In genomic region chr3:104431156-104431847, GRCm38 (mm10) we compare ENCODE assay signal across 7 mouse cellular contexts.
DNase-seq lines count a peak whose midpoint lies in the region; ATAC-seq and TF ChIP-seq lines count a peak whose summit lies in the region.

No protein-coding gene starts in this region.

- no peaks in the 10 kb centered on the region for H3K36me3 ChIP-seq in lung, embryonic 14.5 days (ENCODE audit: insufficient read depth)
- H3K36me3 ChIP-seq in stomach, postnatal 0 days (ENCODE audit: control insufficient read depth, insufficient read depth, low read length), result no peaks in the 10 kb centered on the region

- no peak for DNase-seq in lung, embryonic 14.5 days
- no peak for DNase-seq in lung, adult 18-20 months
- peak; percentile 27 for DNase-seq in heart, adult 8-10 months (ENCODE audit: low spot score)
- DNase-seq in left cerebral cortex, postnatal 36 days (ENCODE audit: low spot score in 2 of 2), result peak; percentile 47 to 53
- DNase-seq in stomach, postnatal 0 days (ENCODE audit: low spot score), result no peak

- H3K27ac ChIP-seq in lung, embryonic 14.5 days (ENCODE audit: low read depth), result peak overlapping the region; percentile 60; the same call in 1 of the 2 replicates
- H3K27ac ChIP-seq in stomach, postnatal 0 days (replicated peaks), result no peak overlapping the region

- no peaks in the 10 kb centered on the region for H3K27me3 ChIP-seq in lung, embryonic 14.5 days (ENCODE audit: insufficient read depth, low read length)
- no peaks in the 10 kb centered on the region for H3K27me3 ChIP-seq in stomach, postnatal 0 days (ENCODE audit: control insufficient read depth, insufficient read depth, low read length)

- no peak overlapping the region for H3K9ac ChIP-seq in lung, embryonic 14.5 days
- no peak overlapping the region for H3K9ac ChIP-seq in stomach, postnatal 0 days (ENCODE audit: low read length)

- no peak overlapping the region for H3K4me3 ChIP-seq in lung, embryonic 14.5 days (ENCODE audit: low read depth, low read length)
- H3K4me3 ChIP-seq in stomach, postnatal 0 days (ENCODE audit: low read depth, low read length), result no peak overlapping the region

- peak overlapping the region; percentile 3; the same call in 1 of the 2 replicates for H3K4me2 ChIP-seq in lung, embryonic 14.5 days
- 0 out of 2 replicates have a peak overlapping the region, but pooled peaks have one; percentile 27 for H3K4me2 ChIP-seq in stomach, postnatal 0 days (replicated peaks; ENCODE audit: low read depth)

- H3K9me3 ChIP-seq in lung, embryonic 14.5 days (ENCODE audit: low read depth, low read length), result no peaks in the 10 kb centered on the region
- H3K9me3 ChIP-seq in stomach, postnatal 0 days (ENCODE audit: control insufficient read depth, low read length), result no peaks in the 10 kb centered on the region

- no peak for TF ChIP-seq EP300 in stomach, postnatal 0 days (optimal IDR thresholded peaks at IDR 0.05)

- WGBS in lung, embryonic 14.5 days, result 16% methylated on average over 13 of the region's 14 CpGs
- 24% methylated on average over 13 of the region's 14 CpGs for WGBS in stomach, postnatal 0 days

- no peak for TF ChIP-seq CTCF in lung, embryonic 14.5 days (IDR thresholded peaks at IDR 0.05; ENCODE audit: low read depth)
- TF ChIP-seq CTCF in stomach, postnatal 0 days (IDR thresholded peaks at IDR 0.05; ENCODE audit: low read depth), result no peak

- no peak; the same call in 1 of the 2 replicates for ATAC-seq in lung, embryonic 14.5 days (ENCODE audit: insufficient read depth)
- peak; percentile 42; the same call in 1 of the 2 replicates for ATAC-seq in stomach, postnatal 0 days (ENCODE audit: low FRiP score, low TSS enrichment)
- ATAC-seq in cerebellum, adult (ENCODE audit: insufficient number of reproducible peaks, low FRiP score, low TSS enrichment), result no peak
- no peak for ATAC-seq in erythroid progenitor cell, adult 5-6 weeks (replicated peaks; ENCODE audit: low FRiP score, poor library complexity, severe bottlenecking)

- intact Hi-C loops in left cerebral cortex, postnatal 36 days (cut with DNase I), result loop anchor here (5.0 kb wide), 1 partner anchor 129 kb away; no protein-coding TSS in a partner anchor

- peaks cover 6% of the 10 kb centered on the region for H3K4me1 ChIP-seq in lung, embryonic 14.5 days (ENCODE audit: insufficient read depth)
- H3K4me1 ChIP-seq in stomach, postnatal 0 days (replicated peaks; ENCODE audit: control insufficient read depth, insufficient read depth), result no peaks in the 10 kb centered on the region

Comparison
In these comparisons a context has a peak if more than half of its experiments do, and no peak if none do; other contexts are left out.
1. DNase-seq: peak in heart, adult 8-10 months (single experiment) and left cerebral cortex, postnatal 36 days (2 of 2); none in lung, embryonic 14.5 days (single experiment), lung, adult 18-20 months (0 of 2) and stomach, postnatal 0 days (single experiment).